Mouse (Mus musculus) ES-E14 (cell line): ENCODE data around the gene Piezo1. TPM values are rescaled to one million over a fixed set of nuclear protein-coding genes. Genes with fewer than 3 reads are reported as not detected.

Experiments
- DNase-seq: peaks from one replicate; pipeline ENCODE4 v3.0.0-alpha.2; 2013; ENCODE audit warnings: low read depth, low spot score
- H3K27ac ChIP-seq: 2 replicates; pipeline ENCODE4 v1.5.1; 2012; ENCODE audit warnings: low read depth, mild to moderate bottlenecking, low read length, moderate library complexity, mixed read lengths; ENCODE audit not compliant: poor library complexity, insufficient read depth, severe bottlenecking
- H3K36me3 ChIP-seq: 2 replicates; pipeline ENCODE4 v1.6.1; 2012; ENCODE audit warnings: mild to moderate bottlenecking, low read length, moderate library complexity, mixed read lengths; ENCODE audit not compliant: control insufficient read depth, poor library complexity, insufficient read depth, severe bottlenecking
- H3K4me1 ChIP-seq, 2 experiments: fragments of 150-350 bp in 1 of 2; sonication (generic) in 1 of 2; 2 replicates each; pipeline ENCODE4 v1.6.1; 2012; ENCODE audit warnings: low read length in 2 of 2, mild to moderate bottlenecking in 1 of 2, mixed read lengths in 1 of 2; ENCODE audit not compliant: control insufficient read depth in 2 of 2, insufficient read depth in 2 of 2, poor library complexity in 1 of 2
- H3K4me3 ChIP-seq, 2 experiments: fragments of 150-350 bp in 1 of 2; sonication (generic) in 1 of 2; 2 replicates each; pipeline ENCODE4 v1.5.1; 2012; ENCODE audit warnings: low read length in 2 of 2, low read depth in 1 of 2, mild to moderate bottlenecking in 1 of 2, mixed read lengths in 1 of 2; ENCODE audit not compliant: insufficient read depth in 1 of 2, poor library complexity in 1 of 2, severe bottlenecking in 1 of 2
- H3K9ac ChIP-seq: 2 replicates; pipeline ENCODE4 v1.6.1; 2012; ENCODE audit warnings: low read depth, mild to moderate bottlenecking, low read length, mixed read lengths; ENCODE audit not compliant: poor library complexity, insufficient read depth, severe bottlenecking
- H3K9me3 ChIP-seq: fragments of 150-350 bp; sonication (generic); 2 replicates; pipeline ENCODE4 v1.6.1; 2012; ENCODE audit warnings: low read depth, mild to moderate bottlenecking, low read length; ENCODE audit not compliant: control insufficient read depth, insufficient read depth
- CHD2 ChIP-seq: IDR thresholded peaks from 2 replicates; pipeline ENCODE4 v1.6.1; 2014; ENCODE audit warnings: mild to moderate bottlenecking, low read depth, low read length, inconsistent platforms
- HCFC1 ChIP-seq: IDR thresholded peaks from 2 replicates; pipeline ENCODE4 v1.6.1; 2012; ENCODE audit warnings: low read length, inconsistent platforms, borderline replicate concordance; ENCODE audit not compliant: insufficient read depth
- MAFK ChIP-seq: IDR thresholded peaks from 2 replicates; pipeline ENCODE4 v1.6.1; 2014; ENCODE audit warnings: mild to moderate bottlenecking, low read depth, low read length, inconsistent platforms; ENCODE audit not compliant: insufficient read depth
- ZC3H11A ChIP-seq: IDR thresholded peaks from 2 replicates; pipeline ENCODE4 v1.6.1; 2012; ENCODE audit warnings: low read depth, mild to moderate bottlenecking, inconsistent platforms, low read length, borderline replicate concordance
- ZNF384 ChIP-seq: IDR thresholded peaks from 2 replicates; pipeline ENCODE4 v1.6.1; 2012; ENCODE audit warnings: low read depth, low read length, inconsistent platforms
- in situ Hi-C, 2 experiments: fragments of 600-800 bp; cut with MboI; formaldehyde crosslinking; loops; one replicate each; pipeline ENCODE4 v1.15.1; 2025; ENCODE audit warnings: low sequenced_read_pairs in 2 of 2, inconsistent platforms in 1 of 2; ENCODE audit not compliant: unreplicated experiment in 2 of 2
- total RNA-seq: library from RNA; depleted of rRNA; stranded (reverse); fragments of 300-350 nt; gene quantifications from 2 replicates; pipeline ENCODE4 v1.2.3, GENCODE M21; 2012

Gene Piezo1
- total RNA-seq, 1 experiment: 204 TPM

DNA sequence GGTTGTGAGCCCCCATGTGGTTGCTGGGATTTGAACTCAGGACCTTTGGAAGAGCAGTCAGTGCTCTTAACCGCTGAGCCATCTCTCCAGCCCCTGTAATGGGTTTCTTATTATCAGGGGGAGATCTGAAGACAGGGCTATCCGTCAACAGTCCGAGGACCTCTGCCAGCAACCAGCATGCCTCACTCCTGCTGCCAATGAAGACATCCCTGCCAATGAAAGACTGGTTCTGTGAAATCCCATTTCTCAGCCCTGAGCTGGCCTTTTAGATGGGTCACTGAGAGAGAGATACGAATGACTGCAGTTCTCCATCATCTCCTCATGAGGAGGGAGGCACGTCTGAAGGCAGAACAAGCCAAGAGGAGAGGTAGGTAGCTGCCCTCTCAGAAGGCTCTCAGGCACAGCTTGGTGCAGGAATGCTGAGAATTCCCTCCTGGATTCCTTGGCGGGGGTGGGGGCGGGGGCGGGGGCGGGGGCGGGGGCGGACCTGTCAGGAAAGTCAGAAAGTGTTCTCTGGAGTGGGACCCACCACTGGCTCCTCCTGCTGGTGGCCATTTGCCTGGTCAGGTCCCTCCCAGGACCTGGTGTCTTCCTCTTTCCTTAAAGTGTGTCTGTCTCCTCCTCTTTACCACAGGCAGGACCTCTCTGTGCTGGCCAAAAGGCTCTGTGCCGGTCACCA is 7.7 kb upstream of the Piezo1 start:
- H3K36me3 ChIP-seq: no peaks in the 10 kb centered on the region
- H3K9me3 ChIP-seq: no peaks in the 10 kb centered on the region
- no peak for TF ChIP-seq MAFK
- no peak for TF ChIP-seq ZC3H11A
- no peak for TF ChIP-seq ZNF384
- no peak for TF ChIP-seq HCFC1
- no peak for TF ChIP-seq CHD2
- H3K9ac ChIP-seq: peak overlapping the region; percentile 74
- H3K4me1 ChIP-seq: peaks cover 7 to 14% of the 10 kb centered on the region in 2 experiments
- no peak overlapping the region; a peak in 1 of 4 replicates for H3K4me3 ChIP-seq
- no peak for DNase-seq
- H3K27ac ChIP-seq: peak overlapping the region; percentile 89
- in situ Hi-C loops: no loop called here

DNA sequence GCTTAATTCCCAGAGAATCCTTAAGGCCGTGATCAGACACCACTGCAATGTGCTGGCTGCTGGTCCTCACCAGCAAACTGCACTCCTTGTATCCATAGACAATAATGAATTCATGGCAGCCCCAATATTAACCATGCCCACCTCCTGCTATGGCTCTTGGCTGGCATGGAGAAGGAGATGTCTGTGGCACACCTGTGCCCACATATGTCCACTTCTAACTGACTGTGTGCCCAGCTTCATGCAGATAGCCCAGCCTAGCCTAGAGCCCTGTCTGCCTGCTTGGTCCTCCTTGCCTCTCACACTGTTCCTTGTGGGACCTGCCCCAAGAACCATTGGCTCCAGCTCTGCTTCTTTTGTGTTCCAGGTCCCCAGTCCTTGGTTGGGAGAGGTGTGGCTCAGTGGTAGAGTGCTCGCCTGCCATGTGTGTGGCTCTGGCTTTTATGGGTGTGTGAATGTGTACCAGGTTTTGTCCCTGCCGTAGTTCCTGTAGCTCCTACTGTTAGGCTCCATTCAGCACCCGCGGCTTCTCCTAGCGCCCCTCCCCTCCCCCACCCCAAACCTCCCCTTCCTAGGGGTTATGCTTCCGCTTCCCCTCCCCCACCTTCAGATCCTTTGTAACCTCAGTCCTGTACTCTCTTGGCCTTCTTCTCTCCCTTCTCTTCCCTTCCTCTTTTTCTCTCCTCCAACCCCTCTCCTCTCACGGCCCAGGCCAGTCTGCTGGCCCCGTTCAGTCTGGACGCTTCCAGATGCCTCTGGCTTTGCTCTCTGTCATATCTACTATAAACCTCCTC is 6.3 kb upstream of the Piezo1 start:
- in situ Hi-C loops: no loop called here
- H3K4me3 ChIP-seq: peak overlapping the region; percentile 62 to 64
- no peak for TF ChIP-seq HCFC1
- no peak for TF ChIP-seq ZNF384
- no peak for TF ChIP-seq CHD2
- TF ChIP-seq ZC3H11A: no peak
- no peak for TF ChIP-seq MAFK
- peaks cover 7 to 20% of the 10 kb centered on the region in 2 experiments for H3K4me1 ChIP-seq
- peak overlapping the region; percentile 82 for H3K27ac ChIP-seq
- H3K36me3 ChIP-seq: no peaks in the 10 kb centered on the region
- H3K9ac ChIP-seq: peak overlapping the region; percentile 65
- DNase-seq: no peak
- no peaks in the 10 kb centered on the region for H3K9me3 ChIP-seq

- DNase-seq: no peak
- Histone ChIP-seq H3K9ac (peak overlapping the region; percentile 81), H3K36me3 (no peaks in the 10 kb centered on the region), H3K4me3 (peak overlapping the region; percentile 62 to 64), H3K4me1 (peaks cover 7 to 24% of the 10 kb centered on the region in 2 experiments), H3K9me3 (no peaks in the 10 kb centered on the region), H3K27ac (peak overlapping the region; percentile 81)
- TF ChIP-seq MAFK: no peak
- TF ChIP-seq ZC3H11A: no peak
- TF ChIP-seq CHD2: no peak
- no peak for TF ChIP-seq HCFC1
- no peak for TF ChIP-seq ZNF384
- in situ Hi-C loops: no loop called here
Measured at GRCm38 (mm10) chr8:122556030-122557009, 5.2 kb upstream of the Piezo1 start.

GRCm38 (mm10) chr8:122554786-122555185 is 3.7 kb upstream of the Piezo1 start:
- no peak overlapping the region for H3K27ac ChIP-seq
- H3K4me1 ChIP-seq: peaks cover 7 to 24% of the 10 kb centered on the region in 2 experiments
- in situ Hi-C loops: no loop called here
- H3K9me3 ChIP-seq: no peaks in the 10 kb centered on the region
- H3K4me3 ChIP-seq: no peak overlapping the region
- DNase-seq: no peak
- H3K9ac ChIP-seq: no peak overlapping the region
- no peaks in the 10 kb centered on the region for H3K36me3 ChIP-seq
- TF ChIP-seq CHD2 (no peak), MAFK (no peak), HCFC1 (no peak), ZNF384 (no peak), ZC3H11A (no peak)
